Mouse (Mus musculus): ENCODE data around the gene Erp27.

The Erp27 gene

GRCm38 (mm10) chr6:136922080-136922479, at the start of gene Erp27:
Gene Erp27, minus strand, starts transcription at chr6:136922180.
- DNase-seq (ENCODE audit: low read depth) = peak; percentile 17

- peak; percentile 73 for DNase-seq (ENCODE audit: low read depth)
Measured at GRCm38 (mm10) chr6:136968877-136969276, 46.9 kb upstream of the Erp27 start.

- peak; percentile 79 for DNase-seq (ENCODE audit: low read depth)
Measured at GRCm38 (mm10) chr6:136967466-136967865, 45.5 kb upstream of the Erp27 start.

GRCm38 (mm10) chr6:136965912-136966311, 43.9 kb upstream of the Erp27 start:
- no peak for DNase-seq (ENCODE audit: low read depth)

GRCm38 (mm10) chr6:136964609-136965510, 42.9 kb upstream of the Erp27 start:
- peak; percentile 76 for DNase-seq (ENCODE audit: low read depth)

- DNase-seq (ENCODE audit: low read depth) = no peak
Measured at GRCm38 (mm10) chr6:136962957-136963356, 41.0 kb upstream of the Erp27 start.

GRCm38 (mm10) chr6:136959131-136959530, 37.2 kb upstream of the Erp27 start:
- DNase-seq (ENCODE audit: low read depth) = no peak

- DNase-seq (ENCODE audit: low read depth) = no peak
Measured at GRCm38 (mm10) chr6:136957062-136957461, 35.1 kb upstream of the Erp27 start.

- DNase-seq (ENCODE audit: low read depth) = no peak
Measured at GRCm38 (mm10) chr6:136955240-136955639, 33.3 kb upstream of the Erp27 start.

- DNase-seq (ENCODE audit: low read depth) = no peak
Measured at GRCm38 (mm10) chr6:136954715-136955114, 32.7 kb upstream of the Erp27 start.

GRCm38 (mm10) chr6:136954192-136954591, 32.2 kb upstream of the Erp27 start:
- no peak for DNase-seq (ENCODE audit: low read depth)

- no peak for DNase-seq (ENCODE audit: low read depth)
Measured at GRCm38 (mm10) chr6:136952930-136953329, 30.9 kb upstream of the Erp27 start.

GRCm38 (mm10) chr6:136950171-136950570, 28.2 kb upstream of the Erp27 start:
- no peak for DNase-seq (ENCODE audit: low read depth)

- DNase-seq (ENCODE audit: low read depth) = no peak
Measured at GRCm38 (mm10) chr6:136947716-136948115, 25.7 kb upstream of the Erp27 start.

GRCm38 (mm10) chr6:136946943-136947342, 25.0 kb upstream of the Erp27 start:
- DNase-seq (ENCODE audit: low read depth) = peak; percentile 81

- no peak for DNase-seq (ENCODE audit: low read depth)
Measured at GRCm38 (mm10) chr6:136946241-136946640, 24.3 kb upstream of the Erp27 start.

- peak; percentile 65 for DNase-seq (ENCODE audit: low read depth)
Measured at GRCm38 (mm10) chr6:136944511-136944910, 22.5 kb upstream of the Erp27 start.

- no peak for DNase-seq (ENCODE audit: low read depth)
Measured at GRCm38 (mm10) chr6:136943392-136943791, 21.4 kb upstream of the Erp27 start.

- DNase-seq (ENCODE audit: low read depth) = no peak
Measured at GRCm38 (mm10) chr6:136942280-136942679, 20.3 kb upstream of the Erp27 start.

GRCm38 (mm10) chr6:136941051-136942021, 19.4 kb upstream of the Erp27 start, which contains the start of gene Arhgdib:
Gene Arhgdib, minus strand, starts transcription at chr6:136941899.
- DNase-seq (ENCODE audit: low read depth) = peak; percentile 84

GRCm38 (mm10) chr6:136940188-136940960, 18.4 kb upstream of the Erp27 start:
- peak; percentile 61 for DNase-seq (ENCODE audit: low read depth)

Measured in naive thymus-derived CD4-positive, alpha-beta T cell, adult 2 months (primary cell).